In the genomic region with DNA sequence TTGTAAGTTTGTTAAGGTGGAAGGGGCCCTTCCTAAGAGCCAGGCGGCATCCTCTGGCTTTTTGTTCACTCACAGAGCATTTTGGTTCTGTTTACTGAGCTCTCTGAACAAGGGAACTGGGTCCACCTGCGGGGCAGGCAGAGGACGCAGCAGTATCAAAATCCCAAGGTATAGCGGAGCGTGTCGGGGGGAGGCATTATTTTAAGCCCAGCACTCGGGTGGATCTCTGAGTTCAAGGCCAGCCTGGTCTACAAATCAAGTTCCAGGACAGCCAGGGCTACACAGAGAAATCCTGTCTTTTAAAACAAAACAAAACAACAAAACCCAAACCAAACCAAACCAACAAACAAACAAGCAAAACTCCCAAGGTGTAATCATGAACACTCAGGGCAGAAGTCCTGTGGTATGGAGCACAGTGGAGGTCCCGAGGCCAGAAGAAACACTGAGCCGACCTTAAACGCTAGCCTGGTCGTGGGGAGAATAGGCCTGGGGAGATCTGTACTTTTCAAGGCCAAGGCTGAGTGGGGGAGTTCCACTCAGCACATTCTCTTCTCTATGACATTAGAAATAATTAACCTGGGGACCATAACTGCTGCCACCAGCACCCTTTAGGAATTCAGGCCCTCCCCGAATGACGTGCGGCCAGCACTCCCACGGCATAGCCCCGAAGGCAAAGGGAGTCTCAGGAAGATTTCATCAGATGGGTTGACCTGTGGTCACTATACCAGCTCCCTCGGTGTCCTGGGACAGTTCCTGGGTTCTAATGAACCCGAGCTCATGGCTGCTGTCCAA, we compare ENCODE assay signal across 12 mouse cellular contexts. TPM values are rescaled to one million over a fixed set of nuclear protein-coding genes. Genes with fewer than 3 reads are reported as not detected.
DNase-seq lines count a peak whose midpoint lies in the region; ATAC-seq and TF ChIP-seq lines count a peak whose summit lies in the region.
"Had no signal": no experiment of that assay in that cellular context is flagged by ENCODE, and none has a peak within 500 bp of the region (broad histone marks: within the 10 kb centered on the region; RNA-seq: fewer than 3 reads in every experiment).

No protein-coding gene starts in this region.

- no peaks in the 10 kb centered on the region for H3K27me3 ChIP-seq in lung, embryonic 14.5 days (ENCODE audit: insufficient read depth, low read length)
- H3K27me3 ChIP-seq in heart, postnatal 0 days (ENCODE audit: control insufficient read depth, insufficient read depth, low read length) = 0 out of 2 replicates have a peak, but pooled peaks cover 3% of the 10 kb centered on the region

- TF ChIP-seq EP300 in heart, postnatal 0 days (IDR thresholded peaks at IDR 0.05; ENCODE audit: low read depth) = no peak

- ATAC-seq in lung, embryonic 14.5 days (ENCODE audit: insufficient read depth) = no peak
- no peak for ATAC-seq in heart, postnatal 0 days (ENCODE audit: insufficient read depth, low read depth)

- H3K4me3 ChIP-seq in lung, embryonic 14.5 days (ENCODE audit: low read depth, low read length) = no peak overlapping the region
- H3K4me3 ChIP-seq in heart, postnatal 0 days (ENCODE audit: low read depth, low read length) = peak overlapping the region; percentile 25
- H3K4me3 ChIP-seq: megakaryocyte, embryonic 14.5 days had no signal

- no peak for TF ChIP-seq CTCF in lung, embryonic 14.5 days (IDR thresholded peaks at IDR 0.05; ENCODE audit: low read depth)
- TF ChIP-seq CTCF in heart, postnatal 0 days (IDR thresholded peaks at IDR 0.05; ENCODE audit: low read depth) = no peak

- no peak overlapping the region; the same call in 1 of the 2 replicates for H3K27ac ChIP-seq in lung, embryonic 14.5 days (ENCODE audit: low read depth)
- peak overlapping the region; percentile 78 for H3K27ac ChIP-seq in heart, postnatal 0 days (ENCODE audit: low read depth)

- H3K36me3 ChIP-seq in lung, embryonic 14.5 days (ENCODE audit: insufficient read depth) = no peaks in the 10 kb centered on the region
- no peaks in the 10 kb centered on the region for H3K36me3 ChIP-seq in heart, postnatal 0 days (replicated peaks; ENCODE audit: control insufficient read depth, insufficient read depth, low read length)
- H3K36me3 ChIP-seq: G1E had no signal

- H3K9ac ChIP-seq in lung, embryonic 14.5 days = no peak overlapping the region
- H3K9ac ChIP-seq in heart, postnatal 0 days (replicated peaks; ENCODE audit: low read depth, low read length) = peak overlapping the region; percentile 2; the same call in 1 of the 2 replicates

- 69% methylated on average over 18 of the region's 18 CpGs for WGBS in lung, embryonic 14.5 days
- WGBS in heart, postnatal 0 days = 65% methylated on average over 18 of the region's 18 CpGs

- DNase-seq in lung, embryonic 14.5 days = no peak
- no peak for DNase-seq in lung, postnatal 36 days
- DNase-seq in heart, postnatal 0 days (ENCODE audit: low spot score) = no peak
- peak; percentile 71 to 85 for DNase-seq in kidney, postnatal 36 days
- peak; percentile 59 for DNase-seq in testis, postnatal 14 days (ENCODE audit: low spot score)
- no peak for DNase-seq in embryo, embryonic 9.5 days (ENCODE audit: extremely low spot score)
- DNase-seq in layer of hippocampus, adult 11-12 months (ENCODE audit: low spot score) = no peak
- DNase-seq in cerebellum, postnatal 4 days (ENCODE audit: low spot score in 2 of 2) = no peak
- DNase-seq: cerebellum, postnatal 36 days; layer of hippocampus, postnatal 36 days had no signal

- no peaks in the 10 kb centered on the region for H3K9me3 ChIP-seq in lung, embryonic 14.5 days (ENCODE audit: low read depth, low read length)
- no peaks in the 10 kb centered on the region for H3K9me3 ChIP-seq in heart, postnatal 0 days (replicated peaks; ENCODE audit: control insufficient read depth, low read length)
- H3K9me3 ChIP-seq: G1E; megakaryocyte, embryonic 14.5 days had no signal

- H3K4me2 ChIP-seq in lung, embryonic 14.5 days = peak overlapping the region; percentile 35; the same call in 1 of the 2 replicates
- H3K4me2 ChIP-seq in heart, postnatal 0 days (ENCODE audit: low read depth, low read length) = peak overlapping the region; percentile 49

- 0 out of 2 replicates have a peak, but pooled peaks cover 3% of the 10 kb centered on the region for H3K4me1 ChIP-seq in lung, embryonic 14.5 days (ENCODE audit: insufficient read depth)
- H3K4me1 ChIP-seq in heart, postnatal 0 days (ENCODE audit: control insufficient read depth, insufficient read depth) = peaks cover 4% of the 10 kb centered on the region; the same call in 1 of the 2 replicates

RNA-seq across cellular contexts. Expression of a gene that starts 10.4 kb away (rescaled TPM):
- polyA plus RNA-seq in lung, embryonic 14.5 days (2014; fragmentation: Nextera tagmentation; extraction: Ambion mirVana) = 32.1 and 33.7 TPM in 2 replicates
- 10.6 and 15.9 TPM in 2 replicates for total RNA-seq in heart, postnatal 0 days (2014; rRNA removed; ENCODE audit: low replicate concordance)
- 21.2 and 22.2 TPM in 2 replicates for polyA plus RNA-seq in heart, postnatal 0 days (2015; fragmentation: Nextera tagmentation; extraction: Ambion mirVana)

RNA-seq across cellular contexts. Expression of a gene that starts 28.8 kb away (rescaled TPM):
- polyA plus RNA-seq in lung, embryonic 14.5 days (2014; fragmentation: Nextera tagmentation; extraction: Ambion mirVana) = 74.6 and 81.0 TPM in 2 replicates
- 52.1 and 60.8 TPM in 2 replicates for total RNA-seq in heart, postnatal 0 days (2014; rRNA removed; ENCODE audit: low replicate concordance)
- polyA plus RNA-seq in heart, postnatal 0 days (2015; fragmentation: Nextera tagmentation; extraction: Ambion mirVana) = 57.5 and 58.9 TPM in 2 replicates

RNA-seq across cellular contexts. Expression of a gene that starts 41.7 kb away (rescaled TPM):
- polyA plus RNA-seq in lung, embryonic 14.5 days (2014; fragmentation: Nextera tagmentation; extraction: Ambion mirVana) = 127 and 129 TPM in 2 replicates
- total RNA-seq in heart, postnatal 0 days (2014; rRNA removed; ENCODE audit: low replicate concordance) = 13.7 and 21.3 TPM in 2 replicates
- 42.0 and 42.3 TPM in 2 replicates for polyA plus RNA-seq in heart, postnatal 0 days (2015; fragmentation: Nextera tagmentation; extraction: Ambion mirVana)

RNA-seq across cellular contexts. Expression of a gene that starts 42.5 kb away (rescaled TPM):
- polyA plus RNA-seq in lung, embryonic 14.5 days (2014; fragmentation: Nextera tagmentation; extraction: Ambion mirVana) = 0.69 and 0.89 TPM in 2 replicates
- total RNA-seq in heart, postnatal 0 days (2014; rRNA removed; ENCODE audit: low replicate concordance) = not detected in 2 replicates
- 0.25 and 0.53 TPM in 2 replicates for polyA plus RNA-seq in heart, postnatal 0 days (2015; fragmentation: Nextera tagmentation; extraction: Ambion mirVana)
- total RNA-seq: G1E; layer of hippocampus, postnatal 36 days had no signal
- polyA plus RNA-seq: G1E had no signal

Comparison
In these comparisons a context has a peak if more than half of its experiments do, and no peak if none do; other contexts are left out.
1. DNase-seq: peak in kidney, postnatal 36 days (2 of 2) and testis, postnatal 14 days (single experiment); none in lung, embryonic 14.5 days (single experiment), lung, postnatal 36 days (single experiment), heart, postnatal 0 days (single experiment), embryo, embryonic 9.5 days (single experiment), layer of hippocampus, adult 11-12 months (single experiment) and cerebellum, postnatal 4 days (0 of 2).